Mouse (Mus musculus) CD4-positive naive resting alpha-beta T cell, adult 57 days (primary cell): ENCODE measurements around the gene Actrt3. TPM values are rescaled to one million over a fixed set of nuclear protein-coding genes. Genes with fewer than 3 reads are reported as not detected.

Experiments used
- total RNA-seq: library from RNA; stranded (reverse); gene quantifications from one replicate; pipeline ENCODE4 v1.2.4, GENCODE M21; 2023

The Actrt3 gene
- total RNA-seq, result 0.38 TPM

DNA sequence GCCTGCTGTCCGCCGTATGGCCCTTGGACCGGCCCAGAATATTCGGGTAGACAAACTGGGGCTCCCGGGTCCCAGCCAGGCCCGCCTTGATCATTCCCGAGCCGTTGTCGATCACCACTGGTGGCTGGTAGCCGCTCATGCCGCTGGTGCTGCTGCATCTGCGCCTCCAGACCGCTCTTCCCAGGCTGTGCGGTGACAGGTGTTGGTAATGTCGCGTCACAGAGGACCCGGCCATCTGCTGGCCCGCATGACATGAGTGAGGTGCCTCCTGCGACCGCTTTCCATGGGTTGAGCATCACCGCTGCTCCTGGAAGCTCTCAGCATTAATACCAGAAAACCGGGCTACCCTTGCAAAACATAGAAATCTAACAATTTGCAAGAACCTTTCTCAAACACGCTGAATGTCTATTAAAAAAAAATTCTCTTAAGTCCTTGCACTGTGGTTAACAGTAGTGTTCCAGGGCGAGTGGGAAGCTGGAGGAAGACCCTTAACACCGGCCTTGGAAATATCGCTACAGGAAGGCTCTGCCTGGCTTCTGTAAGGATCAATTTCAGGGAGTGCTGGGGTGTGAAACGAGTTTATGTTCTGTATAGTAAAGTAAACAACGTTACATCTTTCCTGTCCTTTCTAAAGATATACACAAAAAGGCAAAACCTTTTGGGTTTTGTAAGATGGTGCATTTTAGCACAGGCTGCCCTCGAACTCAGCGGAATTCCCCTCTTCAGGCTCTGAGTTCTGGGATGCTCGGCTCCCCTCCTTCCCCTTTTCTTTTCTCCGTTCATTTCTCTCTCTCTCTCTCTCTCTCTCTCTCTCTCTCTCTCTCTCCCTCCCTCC is at the start of gene Actrt3:
Gene Actrt3 (minus strand): TSS at position 229 of the 835 bp plus-strand sequence.

GRCm38 (mm10) chr3:30647440-30648090 is 47.8 kb upstream of the Actrt3 start, which contains the start of gene Lrrc34:
Lrrc34 (minus strand) TSS chr3:30647869.

GRCm38 (mm10) chr3:30644207-30644606 is 44.5 kb upstream of the Actrt3 start, which contains the start of gene Lrriq4:
Lrriq4 (plus strand) TSS chr3:30644507.

GRCm38 (mm10) chr3:30602065-30602739 is 2.5 kb upstream of the Actrt3 start, which contains the start of gene Mynn:
Mynn (plus strand) TSS chr3:30602065.

GRCm38 (mm10) chr3:30547908-30548307 is 51.8 kb downstream of the Actrt3 start, which contains the start of gene Mecom:
Mecom (minus strand) TSS chr3:30548008.

Other genes starting within 250 kb of the Actrt3 start
- gene Mecom, start 51.9 kb downstream of the Actrt3 start, total RNA-seq, result not detected
- gene Mynn, start 2.1 kb upstream of the Actrt3 start, total RNA-seq, result 55.0 TPM
- not detected for gene Lrriq4, start 44.6 kb upstream of the Actrt3 start, total RNA-seq
- gene Lrrc34, start 47.9 kb upstream of the Actrt3 start, total RNA-seq, result not detected
- not detected for gene Lrrc31, start 99.9 kb upstream of the Actrt3 start, total RNA-seq
- gene Samd7, start 146.4 kb upstream of the Actrt3 start, total RNA-seq, result not detected
- gene Sec62, start 192.9 kb upstream of the Actrt3 start, total RNA-seq, result 80.9 TPM